Mouse (Mus musculus): ENCODE measurements at regions not wholly inside any gene's neighbourhood (a gene's known extent, or its start where the extent isn't known, plus 50 kb on each side); places are given as distances from the start of the nearest gene placed in this dataset.

DNA sequence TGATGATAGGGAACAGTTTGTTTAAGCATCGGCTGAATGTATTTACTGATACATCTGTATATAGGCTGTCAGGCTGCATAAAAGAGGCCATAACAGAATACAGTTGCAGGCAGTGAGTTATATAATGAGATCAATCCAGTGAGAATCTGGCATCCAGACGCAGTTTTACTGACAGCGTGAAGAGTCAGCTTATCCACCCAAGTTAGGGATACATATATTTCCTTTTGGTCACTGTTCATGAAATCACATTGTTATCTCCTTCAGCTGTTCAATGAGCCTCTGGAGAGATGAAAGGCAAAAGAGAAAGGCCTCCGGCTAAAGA lies 79.3 kb upstream of the Pam start:
- TF ChIP-seq CTCF (IDR thresholded peaks at IDR 0.05; ENCODE audit: borderline replicate concordance, extremely low read depth, insufficient read depth, insufficient read length) (no peak), POLR2A (IDR thresholded peaks at IDR 0.05; ENCODE audit: borderline replicate concordance, extremely low read depth, insufficient read depth, insufficient read length, poor library complexity, severe bottlenecking) (no peak)
